Mouse (Mus musculus): ENCODE results near the gene Cep164.

Gene Cep164

DNA sequence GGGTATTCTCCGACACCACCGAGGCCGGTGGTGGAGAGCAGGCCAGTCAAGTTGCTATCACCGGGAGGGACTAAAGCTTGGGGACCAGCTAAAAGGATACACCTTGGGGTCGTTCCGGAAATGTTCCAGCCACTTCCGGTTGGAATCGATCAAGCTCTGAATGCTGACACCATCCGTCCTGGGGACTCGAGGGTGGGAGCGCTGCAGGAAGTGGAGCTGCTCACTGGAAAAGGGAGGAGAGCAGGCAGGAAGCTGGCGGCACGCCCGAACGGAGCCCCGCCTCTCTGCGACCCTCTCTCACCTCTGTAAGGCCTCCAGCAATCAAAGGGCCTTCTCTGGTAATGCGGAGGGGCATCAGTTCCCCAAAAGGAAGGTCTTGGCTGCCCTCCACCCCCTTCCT lies 60.1 kb downstream of the Cep164 start:
- H3K9me3 ChIP-seq (ENCODE audit: low read length) = no peaks in the 10 kb centered on the region
- no peak for TF ChIP-seq NANOG (IDR thresholded peaks at IDR 0.05; ENCODE audit: borderline replicate concordance, low read length)
- TF ChIP-seq POU5F1 (IDR thresholded peaks at IDR 0.05; ENCODE audit: borderline replicate concordance, low read length) = no peak
- TF ChIP-seq CTCF (conservative IDR thresholded peaks at IDR 0.05; ENCODE audit: low read length) = no peak
- no peaks in the 10 kb centered on the region for H3K27me3 ChIP-seq (ENCODE audit: insufficient read depth, low read length)
- H3K4me1 ChIP-seq (replicated peaks; ENCODE audit: low read depth, low read length) = peaks cover 25% of the 10 kb centered on the region
- peaks cover 23% of the 10 kb centered on the region for H3K36me3 ChIP-seq (ENCODE audit: insufficient read depth, low read length)
- H3K4me3 ChIP-seq (replicated peaks; ENCODE audit: low read length) = peak overlapping the region; percentile 73

DNA sequence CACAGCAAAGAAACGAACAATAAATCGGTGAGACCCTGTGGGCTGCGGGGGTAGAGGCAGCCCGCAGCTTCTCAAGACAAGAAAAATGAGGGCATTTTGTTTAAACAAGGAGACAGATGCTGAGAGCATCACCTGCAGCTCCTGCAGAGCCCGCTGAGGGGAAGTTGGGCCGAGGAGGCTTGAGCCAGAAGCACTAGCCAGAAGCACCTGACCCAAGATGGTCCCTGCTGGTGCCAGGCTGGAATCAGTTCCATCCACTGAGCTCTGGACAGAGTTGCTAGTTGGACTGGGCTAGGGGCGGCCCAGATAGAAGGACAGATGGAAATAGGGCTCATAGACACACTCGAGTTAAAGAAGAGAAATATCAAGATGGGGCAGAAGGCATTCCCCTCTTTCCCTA lies 61.3 kb downstream of the Cep164 start:
- Histone ChIP-seq H3K4me1 (replicated peaks; ENCODE audit: low read depth, low read length) (peaks cover 25% of the 10 kb centered on the region), H3K27me3 (ENCODE audit: insufficient read depth, low read length) (no peaks in the 10 kb centered on the region), H3K9me3 (ENCODE audit: low read length) (no peaks in the 10 kb centered on the region), H3K36me3 (ENCODE audit: insufficient read depth, low read length) (peaks cover 17% of the 10 kb centered on the region), H3K4me3 (replicated peaks; ENCODE audit: low read length) (no peak overlapping the region)
- TF ChIP-seq CTCF (conservative IDR thresholded peaks at IDR 0.05; ENCODE audit: low read length) (no peak), NANOG (IDR thresholded peaks at IDR 0.05; ENCODE audit: borderline replicate concordance, low read length) (no peak), POU5F1 (IDR thresholded peaks at IDR 0.05; ENCODE audit: borderline replicate concordance, low read length) (no peak)

- Histone ChIP-seq H3K27me3 (ENCODE audit: insufficient read depth, low read length) (no peaks in the 10 kb centered on the region), H3K36me3 (ENCODE audit: insufficient read depth, low read length) (peaks cover 9% of the 10 kb centered on the region), H3K4me3 (replicated peaks; ENCODE audit: low read length) (no peak overlapping the region), H3K9me3 (ENCODE audit: low read length) (no peaks in the 10 kb centered on the region), H3K4me1 (replicated peaks; ENCODE audit: low read depth, low read length) (peaks cover 25% of the 10 kb centered on the region)
- TF ChIP-seq CTCF (conservative IDR thresholded peaks at IDR 0.05; ENCODE audit: low read length) (no peak), NANOG (IDR thresholded peaks at IDR 0.05; ENCODE audit: borderline replicate concordance, low read length) (no peak), POU5F1 (IDR thresholded peaks at IDR 0.05; ENCODE audit: borderline replicate concordance, low read length) (no peak)
These were observed 62.3 kb downstream of the Cep164 start for GRCm38 (mm10) chr9:45766195-45766594.

GRCm38 (mm10) chr9:45754452-45755091 lies 73.9 kb downstream of the Cep164 start:
- H3K4me1 ChIP-seq (replicated peaks; ENCODE audit: low read depth, low read length) = peaks cover 4% of the 10 kb centered on the region; the same call in 1 of the 2 replicates
- 0 out of 2 replicates have a peak, but pooled peaks cover 7% of the 10 kb centered on the region for H3K27me3 ChIP-seq (ENCODE audit: insufficient read depth, low read length)
- TF ChIP-seq CTCF (conservative IDR thresholded peaks at IDR 0.05; ENCODE audit: low read length) (peak; percentile 74), POU5F1 (IDR thresholded peaks at IDR 0.05; ENCODE audit: borderline replicate concordance, low read length) (no peak)
- no peak overlapping the region for H3K4me3 ChIP-seq (replicated peaks; ENCODE audit: low read length)
- H3K36me3 ChIP-seq (ENCODE audit: insufficient read depth, low read length) = no peaks in the 10 kb centered on the region
- no peaks in the 10 kb centered on the region for H3K9me3 ChIP-seq (ENCODE audit: low read length)

DNA sequence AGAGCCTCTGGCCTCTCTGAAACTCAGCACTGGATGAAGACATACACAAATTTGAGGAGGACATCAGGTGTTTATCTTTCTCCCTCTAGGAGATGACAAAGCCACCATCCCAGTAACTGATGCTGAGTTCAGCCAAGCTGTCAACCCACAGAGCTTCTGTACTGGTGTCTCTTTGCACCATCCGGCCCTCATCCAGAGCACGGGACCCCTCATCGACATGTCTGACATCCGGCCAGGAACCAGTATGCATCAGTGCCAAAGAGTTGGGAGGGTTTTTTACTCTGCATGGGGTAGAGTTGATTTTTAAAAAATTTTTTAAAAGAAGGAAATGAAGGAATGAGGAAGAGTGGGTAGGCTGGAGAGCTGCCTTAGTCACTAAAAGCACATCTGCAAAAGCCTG lies 78.6 kb downstream of the Cep164 start:
- TF ChIP-seq POU5F1 (IDR thresholded peaks at IDR 0.05; ENCODE audit: borderline replicate concordance, low read length) (no peak), CTCF (conservative IDR thresholded peaks at IDR 0.05; ENCODE audit: low read length) (no peak), NANOG (IDR thresholded peaks at IDR 0.05; ENCODE audit: borderline replicate concordance, low read length) (no peak)
- Histone ChIP-seq H3K9me3 (ENCODE audit: low read length) (no peaks in the 10 kb centered on the region), H3K36me3 (ENCODE audit: insufficient read depth, low read length) (no peaks in the 10 kb centered on the region), H3K4me3 (replicated peaks; ENCODE audit: low read length) (no peak overlapping the region), H3K4me1 (replicated peaks; ENCODE audit: low read depth, low read length) (peaks cover 4% of the 10 kb centered on the region; the same call in 1 of the 2 replicates), H3K27me3 (ENCODE audit: insufficient read depth, low read length) (peaks cover 15% of the 10 kb centered on the region)

DNA sequence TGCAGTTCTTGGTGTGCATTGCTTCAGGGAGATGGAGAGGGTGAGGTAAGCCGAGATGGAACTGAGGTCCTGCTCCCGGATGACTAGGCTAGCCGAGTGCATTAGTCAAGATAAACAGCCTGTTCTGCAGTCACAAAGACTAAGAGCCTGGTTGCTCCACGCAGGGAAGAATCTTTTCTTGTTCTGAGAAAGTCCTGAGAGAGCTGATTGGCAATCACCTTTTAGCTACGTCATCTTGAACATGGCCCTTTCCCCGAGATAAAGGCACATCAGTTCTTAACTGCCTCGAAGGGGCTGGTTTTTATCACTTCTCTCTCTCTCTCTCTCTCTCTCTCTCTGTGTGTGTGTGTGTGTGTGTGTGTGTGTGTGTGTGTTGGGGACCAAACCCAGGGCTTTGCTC lies 83.0 kb downstream of the Cep164 start:
- TF ChIP-seq NANOG (IDR thresholded peaks at IDR 0.05; ENCODE audit: borderline replicate concordance, low read length) (no peak), CTCF (conservative IDR thresholded peaks at IDR 0.05; ENCODE audit: low read length) (no peak), POU5F1 (IDR thresholded peaks at IDR 0.05; ENCODE audit: borderline replicate concordance, low read length) (no peak)
- H3K4me3 ChIP-seq (replicated peaks; ENCODE audit: low read length) = no peak overlapping the region
- peaks cover 41% of the 10 kb centered on the region for H3K27me3 ChIP-seq (ENCODE audit: insufficient read depth, low read length)
- no peaks in the 10 kb centered on the region for H3K36me3 ChIP-seq (ENCODE audit: insufficient read depth, low read length)
- H3K4me1 ChIP-seq (replicated peaks; ENCODE audit: low read depth, low read length) = peaks cover 5% of the 10 kb centered on the region
- H3K9me3 ChIP-seq (ENCODE audit: low read length) = no peaks in the 10 kb centered on the region

- H3K9me3 ChIP-seq (ENCODE audit: low read length) = no peaks in the 10 kb centered on the region
- H3K4me3 ChIP-seq (replicated peaks; ENCODE audit: low read length) = no peak overlapping the region
- H3K4me1 ChIP-seq (replicated peaks; ENCODE audit: low read depth, low read length) = peaks cover 5% of the 10 kb centered on the region
- H3K36me3 ChIP-seq (ENCODE audit: insufficient read depth, low read length) = no peaks in the 10 kb centered on the region
- H3K27me3 ChIP-seq (ENCODE audit: insufficient read depth, low read length) = peaks cover 38% of the 10 kb centered on the region
- TF ChIP-seq POU5F1 (IDR thresholded peaks at IDR 0.05; ENCODE audit: borderline replicate concordance, low read length) = no peak
- no peak for TF ChIP-seq NANOG (IDR thresholded peaks at IDR 0.05; ENCODE audit: borderline replicate concordance, low read length)
- TF ChIP-seq CTCF (conservative IDR thresholded peaks at IDR 0.05; ENCODE audit: low read length) = no peak
These were observed 87.9 kb downstream of the Cep164 start for GRCm38 (mm10) chr9:45740584-45740980.

GRCm38 (mm10) chr9:45739702-45740583 lies 88.5 kb downstream of the Cep164 start:
- no peak for TF ChIP-seq NANOG (IDR thresholded peaks at IDR 0.05; ENCODE audit: borderline replicate concordance, low read length)
- no peak for TF ChIP-seq POU5F1 (IDR thresholded peaks at IDR 0.05; ENCODE audit: borderline replicate concordance, low read length)
- Histone ChIP-seq H3K4me1 (replicated peaks; ENCODE audit: low read depth, low read length) (peaks cover 5% of the 10 kb centered on the region), H3K36me3 (ENCODE audit: insufficient read depth, low read length) (no peaks in the 10 kb centered on the region)

More at GRCm38 (mm10) chr9:45739702-45740583, 88.5 kb downstream of the Cep164 start:
- no peaks in the 10 kb centered on the region for H3K9me3 ChIP-seq (ENCODE audit: low read length)
- H3K4me3 ChIP-seq (replicated peaks; ENCODE audit: low read length) = no peak overlapping the region
- H3K27me3 ChIP-seq (ENCODE audit: insufficient read depth, low read length) = peaks cover 33% of the 10 kb centered on the region
